ENCODE assay signal across 14 mouse cellular contexts in the genomic region with DNA sequence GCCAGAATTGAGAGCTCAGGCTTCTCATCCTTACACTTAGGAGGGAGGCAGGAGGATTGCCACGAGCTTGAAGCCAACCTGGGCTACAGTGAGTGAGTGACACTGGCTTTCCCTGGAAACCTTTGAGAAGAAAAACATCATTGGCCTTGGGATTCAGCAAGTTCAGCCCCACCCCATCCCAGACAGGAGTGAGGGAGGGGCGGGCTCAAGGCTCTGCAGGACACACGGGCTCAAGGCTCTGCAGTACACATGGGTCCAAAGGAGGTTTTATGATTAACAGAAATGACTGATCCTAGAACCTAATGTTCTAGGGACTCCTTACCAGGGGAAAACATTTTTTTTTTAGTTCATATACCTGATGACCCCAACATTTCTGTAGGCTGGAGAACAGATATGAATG.
"Had no signal": no experiment of that assay in that cellular context is flagged by ENCODE, and none has a peak within 500 bp of the region (broad histone marks: within the 10 kb centered on the region; RNA-seq: fewer than 3 reads in every experiment).

No protein-coding gene starts in this region.

- H3K4me2 ChIP-seq: hindbrain, embryonic 14.5 days; limb, embryonic 12.5 days; liver, embryonic 13.5 days; midbrain, embryonic 12.5 days; neural tube, embryonic 13.5 days; stomach, embryonic 15.5 days had no signal

- H3K4me1 ChIP-seq: limb, embryonic 12.5 days; midbrain, embryonic 12.5 days; neural tube, embryonic 13.5 days; stomach, embryonic 15.5 days had no signal

- H3K9me3 ChIP-seq: limb, embryonic 12.5 days; liver, embryonic 13.5 days; midbrain, embryonic 12.5 days; neural tube, embryonic 13.5 days; stomach, embryonic 15.5 days had no signal

- DNase-seq: liver, embryonic 13.5 days; lung, adult 18-20 months; retina, postnatal 1 day; right cerebral cortex, postnatal 4 days; thymus, adult 2 months; thymus, postnatal 25 days had no signal

- H3K9ac ChIP-seq: hindbrain, embryonic 14.5 days; limb, embryonic 12.5 days; liver, embryonic 13.5 days; midbrain, embryonic 12.5 days; neural tube, embryonic 13.5 days; stomach, embryonic 15.5 days had no signal

- H3K4me3 ChIP-seq: layer of hippocampus, adult 2 months; limb, embryonic 12.5 days; liver, embryonic 13.5 days; midbrain, embryonic 12.5 days; neural tube, embryonic 13.5 days; stomach, embryonic 15.5 days had no signal

- H3K27ac ChIP-seq: hindbrain, embryonic 14.5 days; layer of hippocampus, adult 2 months; limb, embryonic 12.5 days; liver, embryonic 13.5 days; midbrain, embryonic 12.5 days; neural tube, embryonic 13.5 days; stomach, embryonic 15.5 days had no signal

- H3K27me3 ChIP-seq: limb, embryonic 12.5 days; liver, embryonic 13.5 days; neural tube, embryonic 13.5 days; stomach, embryonic 15.5 days had no signal

- ATAC-seq: intestine, embryonic 16.5 days; midbrain, embryonic 16.5 days had no signal
